Mouse (Mus musculus) neural tube, embryonic 13.5 days (tissue): Measurements from ENCODE around the gene Erich3. TPM values are rescaled to one million over a fixed set of nuclear protein-coding genes. Genes with fewer than 3 reads are reported as not detected.

Experiments
- ATAC-seq: fragments of 200-750 bp; cut with Nextera tagmentation; 2 replicates; pipeline ENCODE4 v1.8.0; 2017; ENCODE audit warnings: low read depth, mild to moderate bottlenecking, moderate TSS enrichment, moderate library complexity
- H3K27ac ChIP-seq: fragments of 300-500 bp; sonication (generic); replicated peaks from 2 replicates; pipeline ENCODE4 v1.5.1; 2015; ENCODE audit warnings: moderate library complexity, mild to moderate bottlenecking, inconsistent platforms
- H3K27me3 ChIP-seq: fragments of 300-500 bp; sonication (generic); 2 replicates; pipeline ENCODE4 v1.6.1; 2015; ENCODE audit warnings: mild to moderate bottlenecking, inconsistent platforms
- H3K36me3 ChIP-seq: fragments of 300-500 bp; sonication (generic); 2 replicates; pipeline ENCODE4 v1.6.1; 2015; ENCODE audit warnings: mild to moderate bottlenecking, inconsistent platforms
- H3K4me1 ChIP-seq: fragments of 300-500 bp; sonication (generic); replicated peaks from 2 replicates; pipeline ENCODE4 v1.6.1; 2015; ENCODE audit warnings: inconsistent platforms
- H3K4me2 ChIP-seq: fragments of 300-500 bp; sonication (generic); 2 replicates; pipeline ENCODE4 v1.6.1; 2015; ENCODE audit warnings: inconsistent platforms, mild to moderate bottlenecking, moderate library complexity
- H3K4me3 ChIP-seq: fragments of 300-500 bp; sonication (generic); 2 replicates; pipeline ENCODE4 v1.5.1; 2015; ENCODE audit warnings: mild to moderate bottlenecking, inconsistent platforms
- H3K9ac ChIP-seq: fragments of 300-500 bp; sonication (generic); 2 replicates; pipeline ENCODE4 v1.6.1; 2015; ENCODE audit warnings: moderate library complexity, mild to moderate bottlenecking, inconsistent platforms
- H3K9me3 ChIP-seq: fragments of 300-500 bp; sonication (generic); 2 replicates; pipeline ENCODE4 v1.6.1; 2016; ENCODE audit warnings: inconsistent platforms
- WGBS: fragments of 180-500 bp; shearing (Covaris S2); methylation state at CpG from one replicate; pipeline ENCODE4 v1.1.7; 2015; 5-methylcytosine and 5-hydroxymethylcytosine counted together
- polyA plus RNA-seq: library from polyadenylated mRNA; unstranded; fragments of >200 nt; fragmentation: Nextera tagmentation; extraction: Ambion mirVana; gene quantifications from 2 replicates; pipeline ENCODE4 v1.2.1, GENCODE M21; 2015

Erich3 gene
- polyA plus RNA-seq, 1 experiment from 2014 or later, result 1.3 TPM

GRCm38 (mm10) chr3:154741496-154741895 lies 77.8 kb downstream of the Erich3 start:
- ATAC-seq, result no peak
- H3K4me2 ChIP-seq, result no peak overlapping the region
- H3K9me3 ChIP-seq, result no peaks in the 10 kb centered on the region
- no peak overlapping the region for H3K4me3 ChIP-seq
- H3K9ac ChIP-seq, result no peak overlapping the region
- 52% methylated on average over 5 of the region's 5 CpGs for WGBS
- H3K27me3 ChIP-seq, result no peaks in the 10 kb centered on the region
- peaks cover 4% of the 10 kb centered on the region; the same call in 1 of the 2 replicates for H3K4me1 ChIP-seq
- no peaks in the 10 kb centered on the region for H3K36me3 ChIP-seq
- no peak overlapping the region for H3K27ac ChIP-seq

GRCm38 (mm10) chr3:154742927-154743326 lies 79.3 kb downstream of the Erich3 start:
- Histone ChIP-seq H3K9ac (no peak overlapping the region), H3K27ac (no peak overlapping the region), H3K4me1 (peaks cover 4% of the 10 kb centered on the region; the same call in 1 of the 2 replicates), H3K9me3 (no peaks in the 10 kb centered on the region), H3K36me3 (no peaks in the 10 kb centered on the region), H3K4me2 (no peak overlapping the region), H3K4me3 (no peak overlapping the region), H3K27me3 (no peaks in the 10 kb centered on the region)
- WGBS, result 35% methylated on average over 5 of the region's 5 CpGs
- ATAC-seq, result no peak

- ATAC-seq, result no peak
- H3K27ac ChIP-seq, result no peak overlapping the region
- H3K9ac ChIP-seq, result no peak overlapping the region
- no peaks in the 10 kb centered on the region for H3K9me3 ChIP-seq
- H3K4me3 ChIP-seq, result no peak overlapping the region
- WGBS, result 95% methylated on average over 2 of the region's 2 CpGs
- no peak overlapping the region for H3K4me2 ChIP-seq
- H3K36me3 ChIP-seq, result no peaks in the 10 kb centered on the region
- H3K4me1 ChIP-seq, result peaks cover 4% of the 10 kb centered on the region; the same call in 1 of the 2 replicates
- no peaks in the 10 kb centered on the region for H3K27me3 ChIP-seq
Measured at GRCm38 (mm10) chr3:154744317-154744716, 80.7 kb downstream of the Erich3 start.

- H3K9me3 ChIP-seq, result no peaks in the 10 kb centered on the region
- ATAC-seq, result no peak
- H3K4me2 ChIP-seq, result no peak overlapping the region
- H3K27ac ChIP-seq, result no peak overlapping the region
- no peaks in the 10 kb centered on the region for H3K27me3 ChIP-seq
- no peaks in the 10 kb centered on the region for H3K36me3 ChIP-seq
- H3K4me3 ChIP-seq, result no peak overlapping the region
- peaks cover 8% of the 10 kb centered on the region; the same call in 1 of the 2 replicates for H3K4me1 ChIP-seq
- no peak overlapping the region for H3K9ac ChIP-seq
- 53% methylated on average over 3 of the region's 3 CpGs for WGBS
Measured at GRCm38 (mm10) chr3:154754505-154754904, 90.8 kb downstream of the Erich3 start.

- WGBS, result 92% methylated on average over 3 of the region's 3 CpGs
- H3K36me3 ChIP-seq, result no peaks in the 10 kb centered on the region
Measured at GRCm38 (mm10) chr3:154755225-154755624, 91.6 kb downstream of the Erich3 start.

GRCm38 (mm10) chr3:154758089-154758488 lies 94.4 kb downstream of the Erich3 start:
- Histone ChIP-seq H3K4me2 (no peak overlapping the region), H3K36me3 (no peaks in the 10 kb centered on the region), H3K9me3 (no peaks in the 10 kb centered on the region), H3K27ac (0 out of 2 replicates have a peak overlapping the region, but pooled peaks have one; percentile 42), H3K4me1 (peaks cover 8% of the 10 kb centered on the region; the same call in 1 of the 2 replicates), H3K27me3 (no peaks in the 10 kb centered on the region), H3K4me3 (no peak overlapping the region), H3K9ac (no peak overlapping the region)
- ATAC-seq, result peak; percentile 77
- 37% methylated on average over 3 of the region's 3 CpGs for WGBS

More at GRCm38 (mm10) chr3:154755225-154755624, 91.6 kb downstream of the Erich3 start:
- Histone ChIP-seq H3K27me3 (no peaks in the 10 kb centered on the region), H3K27ac (no peak overlapping the region), H3K4me2 (no peak overlapping the region), H3K9ac (no peak overlapping the region), H3K9me3 (no peaks in the 10 kb centered on the region), H3K4me3 (no peak overlapping the region), H3K4me1 (peaks cover 8% of the 10 kb centered on the region; the same call in 1 of the 2 replicates)
- ATAC-seq, result no peak

GRCm38 (mm10) chr3:154761108-154761507 lies 97.4 kb downstream of the Erich3 start:
- ATAC-seq, result no peak
- no peaks in the 10 kb centered on the region for H3K36me3 ChIP-seq
- 84% methylated on average over 3 of the region's 3 CpGs for WGBS

GRCm38 (mm10) chr3:154763374-154763773 lies 99.7 kb downstream of the Erich3 start:
- H3K4me2 ChIP-seq, result no peak overlapping the region
- no peak for ATAC-seq
- no peaks in the 10 kb centered on the region for H3K9me3 ChIP-seq
- no peak overlapping the region for H3K9ac ChIP-seq
- H3K4me1 ChIP-seq, result no peaks in the 10 kb centered on the region
- WGBS, result 65% methylated on average over 9 of the region's 9 CpGs
- no peaks in the 10 kb centered on the region for H3K36me3 ChIP-seq
- H3K27me3 ChIP-seq, result no peaks in the 10 kb centered on the region
- no peak overlapping the region for H3K4me3 ChIP-seq
- no peak overlapping the region for H3K27ac ChIP-seq

More at GRCm38 (mm10) chr3:154761108-154761507, 97.4 kb downstream of the Erich3 start:
- Histone ChIP-seq H3K4me1 (peaks cover 8% of the 10 kb centered on the region; the same call in 1 of the 2 replicates), H3K4me3 (no peak overlapping the region), H3K4me2 (no peak overlapping the region), H3K27me3 (no peaks in the 10 kb centered on the region), H3K9me3 (no peaks in the 10 kb centered on the region), H3K9ac (no peak overlapping the region), H3K27ac (no peak overlapping the region)

- Histone ChIP-seq H3K4me3 (no peak overlapping the region), H3K9ac (no peak overlapping the region), H3K36me3 (no peaks in the 10 kb centered on the region), H3K27ac (no peak overlapping the region), H3K4me1 (no peaks in the 10 kb centered on the region), H3K9me3 (no peaks in the 10 kb centered on the region), H3K4me2 (no peak overlapping the region), H3K27me3 (no peaks in the 10 kb centered on the region)
- no peak for ATAC-seq
- WGBS, result 82% methylated on average over 7 of the region's 7 CpGs
Measured at GRCm38 (mm10) chr3:154764115-154764514, 100.5 kb downstream of the Erich3 start.

GRCm38 (mm10) chr3:154766321-154766720 lies 102.7 kb downstream of the Erich3 start:
- no peaks in the 10 kb centered on the region for H3K36me3 ChIP-seq
- no peaks in the 10 kb centered on the region for H3K27me3 ChIP-seq
- no peak overlapping the region for H3K27ac ChIP-seq
- H3K9me3 ChIP-seq, result no peaks in the 10 kb centered on the region
- H3K4me1 ChIP-seq, result no peaks in the 10 kb centered on the region
- WGBS, result 81% methylated on average over 4 of the region's 4 CpGs
- no peak overlapping the region for H3K4me3 ChIP-seq
- no peak for ATAC-seq
- no peak overlapping the region for H3K4me2 ChIP-seq
- no peak overlapping the region for H3K9ac ChIP-seq

GRCm38 (mm10) chr3:154771651-154772050 lies 108.0 kb downstream of the Erich3 start:
- no peak overlapping the region for H3K27ac ChIP-seq
- peaks cover 5% of the 10 kb centered on the region for H3K4me1 ChIP-seq
- H3K9ac ChIP-seq, result no peak overlapping the region
- H3K4me3 ChIP-seq, result no peak overlapping the region
- no peaks in the 10 kb centered on the region for H3K27me3 ChIP-seq
- H3K9me3 ChIP-seq, result no peaks in the 10 kb centered on the region
- 82% methylated on average over 2 of the region's 2 CpGs for WGBS
- no peak for ATAC-seq
- no peak overlapping the region for H3K4me2 ChIP-seq
- no peaks in the 10 kb centered on the region for H3K36me3 ChIP-seq

- Histone ChIP-seq H3K4me1 (peaks cover 27% of the 10 kb centered on the region), H3K36me3 (no peaks in the 10 kb centered on the region), H3K27ac (0 out of 2 replicates have a peak overlapping the region, but pooled peaks have one; percentile 9), H3K4me3 (no peak overlapping the region), H3K27me3 (no peaks in the 10 kb centered on the region), H3K9me3 (no peaks in the 10 kb centered on the region), H3K4me2 (no peak overlapping the region), H3K9ac (no peak overlapping the region)
- ATAC-seq, result peak; percentile 75
- WGBS, result 44% methylated on average over 6 of the region's 6 CpGs
Measured at GRCm38 (mm10) chr3:154778836-154779595, 115.4 kb downstream of the Erich3 start.
